Mouse (Mus musculus) testis, adult 2 months (tissue): ENCODE measurements around the gene Rbm20.

Experiments
- CTCF ChIP-seq: fragments of 200-500 bp; IDR thresholded peaks from 2 replicates; pipeline ENCODE4 v1.5.1; 2012; ENCODE audit warnings: low read depth, mild to moderate bottlenecking, inconsistent platforms, low read length, moderate library complexity; ENCODE audit not compliant: control insufficient read depth, insufficient read depth, insufficient replicate concordance
- POLR2A ChIP-seq: fragments of 200-500 bp; IDR thresholded peaks from 2 replicates; pipeline ENCODE4 v1.6.1; 2012; ENCODE audit warnings: low read depth, mild to moderate bottlenecking, inconsistent platforms, low read length, moderate library complexity; ENCODE audit not compliant: control insufficient read depth

GRCm38 (mm10) chr19:53789571-53789970, 112.5 kb downstream of the Rbm20 start:
- TF ChIP-seq POLR2A = no peak
- no peak for TF ChIP-seq CTCF
